Mouse (Mus musculus) myocyte (in vitro differentiated cells): ENCODE measurements at regions not wholly inside any gene's neighbourhood (a gene's known extent, or its start where the extent isn't known, plus 50 kb on each side); places are given as distances from the start of the nearest gene placed in this dataset.

Source experiments
- E2F4 ChIP-seq: IDR thresholded peaks from one replicate; pipeline ENCODE4 v1.6.1; 2011; ENCODE audit warnings: mild to moderate bottlenecking, control low read depth, moderate library complexity; ENCODE audit not compliant: insufficient read depth
- MAX ChIP-seq: IDR thresholded peaks from one replicate; pipeline ENCODE4 v1.6.1; 2011; ENCODE audit warnings: low read depth, mild to moderate bottlenecking, control low read depth
- MYOD1 ChIP-seq, 3 experiments: IDR thresholded peaks; one replicate each; pipeline ENCODE4 v1.6.1; 2011; ENCODE audit warnings: control low read depth in 2 of 3, low read depth in 2 of 3, mild to moderate bottlenecking in 2 of 3, moderate library complexity in 1 of 3; ENCODE audit not compliant: insufficient read length in 2 of 3, control insufficient read depth in 1 of 3
- POLR2A ChIP-seq: IDR thresholded peaks from one replicate; pipeline ENCODE4 v1.6.1; 2011; ENCODE audit warnings: low read depth, mild to moderate bottlenecking, control low read depth, moderate library complexity; ENCODE audit not compliant: insufficient read length
- SRF ChIP-seq: IDR thresholded peaks from one replicate; pipeline ENCODE4 v1.6.1; 2011; ENCODE audit warnings: low read depth; ENCODE audit not compliant: control insufficient read depth, insufficient read length
- TCF12 ChIP-seq: IDR thresholded peaks from one replicate; pipeline ENCODE4 v1.6.1; 2011; ENCODE audit warnings: mild to moderate bottlenecking, control low read depth; ENCODE audit not compliant: poor library complexity, insufficient read depth, severe bottlenecking
- USF1 ChIP-seq: IDR thresholded peaks from one replicate; pipeline ENCODE4 v1.6.1; 2011; ENCODE audit warnings: low read depth, mild to moderate bottlenecking, control low read depth, moderate library complexity

DNA sequence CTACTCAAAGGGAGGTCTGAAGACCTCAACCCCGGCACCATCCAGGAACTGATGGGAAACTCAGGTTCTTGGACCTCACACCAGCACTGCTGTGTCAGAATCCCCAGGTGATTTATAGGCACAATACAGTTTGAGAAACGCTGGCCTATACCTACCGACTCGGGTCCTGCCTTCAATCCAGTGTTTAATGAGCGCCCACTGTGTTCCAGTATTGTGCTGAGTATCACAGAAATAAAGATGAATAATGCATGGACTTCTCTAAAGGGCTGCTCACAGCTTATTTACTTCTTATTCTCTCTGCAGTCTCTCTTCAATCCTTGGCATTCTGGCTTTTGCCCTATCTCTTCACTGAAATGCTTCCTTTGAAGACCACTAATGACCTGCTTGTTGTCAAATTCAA lies 146.8 kb upstream of the 9630041A04Rik start:
- TF ChIP-seq POLR2A = no peak
- TF ChIP-seq MAX = no peak
- TF ChIP-seq TCF12 = no peak
- TF ChIP-seq E2F4 = no peak
- no peak for TF ChIP-seq USF1
- no peak for TF ChIP-seq SRF
- no peak for TF ChIP-seq MYOD1 (IDR thresholded peaks at IDR 0.05; ENCODE audit: control insufficient read depth in 1 of 3, insufficient read length in 2 of 3, low read depth in 2 of 3)
